Mouse (Mus musculus) small intestine, adult 2 months (tissue): ENCODE data around the gene Nckap5l. TPM values are rescaled to one million over a fixed set of nuclear protein-coding genes. Genes with fewer than 3 reads are reported as not detected.

ENCODE experiments used
- H3K27ac ChIP-seq: fragments of 200-500 bp; 2 replicates; pipeline ENCODE4 v1.5.1; 2012; ENCODE audit warnings: low read depth, low read length, control low read depth, inconsistent platforms; ENCODE audit not compliant: insufficient read depth
- H3K27me3 ChIP-seq: fragments of 200-500 bp; 2 replicates; pipeline ENCODE4 v1.6.1; 2012; ENCODE audit warnings: mild to moderate bottlenecking, moderate library complexity, low read length, inconsistent platforms; ENCODE audit not compliant: control insufficient read depth, insufficient read depth
- H3K36me3 ChIP-seq: fragments of 200-500 bp; 2 replicates; pipeline ENCODE4 v1.6.1; 2012; ENCODE audit warnings: mild to moderate bottlenecking, low read length, control low read depth, inconsistent platforms; ENCODE audit not compliant: control insufficient read depth, insufficient read depth
- H3K4me1 ChIP-seq: fragments of 200-500 bp; 2 replicates; pipeline ENCODE4 v1.6.1; 2012; ENCODE audit warnings: low read length, inconsistent platforms, mixed read lengths; ENCODE audit not compliant: control insufficient read depth, insufficient read depth, insufficient read length
- H3K4me3 ChIP-seq: fragments of 200-500 bp; 2 replicates; pipeline ENCODE4 v1.5.1; 2012; ENCODE audit warnings: low read depth, mild to moderate bottlenecking, control low read depth, inconsistent platforms, low read length, moderate library complexity
- CTCF ChIP-seq: fragments of 200-500 bp; IDR thresholded peaks from 2 replicates; pipeline ENCODE4 v1.5.1; 2012; ENCODE audit warnings: low read depth, mild to moderate bottlenecking, control low read depth, inconsistent platforms, low read length, moderate library complexity, mixed read lengths; ENCODE audit not compliant: insufficient replicate concordance, insufficient read length; ENCODE audit errors: extremely low read depth
- POLR2A ChIP-seq: fragments of 200-500 bp; IDR thresholded peaks from 2 replicates; pipeline ENCODE4 v1.6.1; 2012; ENCODE audit warnings: low read depth, mild to moderate bottlenecking, control low read depth, inconsistent platforms, low read length, moderate library complexity
- WGBS: fragments of 180-500 bp; shearing (Covaris S2); methylation state at CpG from one replicate; pipeline ENCODE4 v1.1.7; 2018; 5-methylcytosine and 5-hydroxymethylcytosine counted together
- polyA plus RNA-seq: library from polyadenylated mRNA; depleted of rRNA; stranded (reverse); fragments of >200 nt; gene quantifications from 2 replicates; pipeline ENCODE4 v1.2.3, GENCODE M21; 2012; rRNA removed

Gene Nckap5l
- 1.8 and 3.1 TPM in 2 replicates for polyA plus RNA-seq

GRCm38 (mm10) chr15:99457606-99458401, at the start of gene Nckap5l:
Gene Nckap5l (minus strand): TSS chr15:99457748.
- Histone ChIP-seq H3K4me3 (peak within 1 kb of the TSS; percentile 87), H3K27ac (peak within 1 kb of the TSS; percentile 32), H3K36me3 (no peaks in the 10 kb centered on the region), H3K4me1 (peaks cover 6% of the 10 kb centered on the region), H3K27me3 (no peaks in the 10 kb centered on the region)
- TF ChIP-seq POLR2A (peak; percentile 17; the same call in 1 of the 2 replicates), CTCF (no peak)
- WGBS: under 1% methylated on average over 45 of the region's 45 CpGs

DNA sequence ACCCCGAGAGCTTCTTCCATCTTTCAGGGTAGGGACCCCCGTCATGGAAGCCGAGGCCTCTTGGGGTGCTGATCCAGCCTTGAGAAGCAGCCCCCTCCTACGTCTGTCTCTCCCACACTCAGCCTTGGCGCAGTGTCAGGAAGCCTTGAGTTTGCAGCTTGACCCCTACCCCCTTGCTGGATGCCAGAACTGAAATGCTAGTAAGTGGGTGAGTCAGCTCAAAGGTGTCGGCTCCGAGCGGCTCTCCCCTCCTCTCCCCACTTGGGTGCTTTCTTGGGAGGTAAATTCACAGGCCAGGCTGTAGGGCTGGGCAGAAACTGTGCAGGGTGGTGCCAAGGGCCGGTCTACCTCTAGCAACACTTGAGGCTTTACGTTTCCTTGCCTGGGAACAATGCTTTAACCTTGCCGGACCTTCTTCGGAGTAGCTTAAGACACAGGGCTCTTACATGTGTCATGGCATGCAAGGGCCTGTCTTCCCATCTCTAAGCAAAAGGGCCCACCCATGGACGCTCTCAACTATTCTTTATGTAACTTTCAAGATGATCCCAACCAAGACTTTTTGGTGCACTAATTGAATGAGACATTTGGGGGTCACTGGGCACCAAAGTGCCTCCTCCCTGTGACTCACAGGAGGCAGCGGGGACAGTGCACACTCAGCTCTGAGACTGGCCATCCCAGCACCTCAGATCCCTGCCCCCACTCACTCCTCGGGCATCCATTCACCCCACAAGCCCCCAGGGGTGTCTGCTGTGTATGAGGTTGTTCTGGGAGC, 48.0 kb upstream of the Nckap5l start:
- no peak overlapping the region for H3K4me3 ChIP-seq
- 52% methylated on average over 15 of the region's 15 CpGs for WGBS
- no peak overlapping the region for H3K27ac ChIP-seq
- H3K4me1 ChIP-seq: peaks cover 33% of the 10 kb centered on the region
- H3K27me3 ChIP-seq: no peaks in the 10 kb centered on the region
- TF ChIP-seq CTCF: no peak
- no peak for TF ChIP-seq POLR2A
- no peaks in the 10 kb centered on the region for H3K36me3 ChIP-seq

GRCm38 (mm10) chr15:99503256-99503655, 45.7 kb upstream of the Nckap5l start:
- no peak overlapping the region for H3K4me3 ChIP-seq
- WGBS: 56% methylated on average over 5 of the region's 5 CpGs

DNA sequence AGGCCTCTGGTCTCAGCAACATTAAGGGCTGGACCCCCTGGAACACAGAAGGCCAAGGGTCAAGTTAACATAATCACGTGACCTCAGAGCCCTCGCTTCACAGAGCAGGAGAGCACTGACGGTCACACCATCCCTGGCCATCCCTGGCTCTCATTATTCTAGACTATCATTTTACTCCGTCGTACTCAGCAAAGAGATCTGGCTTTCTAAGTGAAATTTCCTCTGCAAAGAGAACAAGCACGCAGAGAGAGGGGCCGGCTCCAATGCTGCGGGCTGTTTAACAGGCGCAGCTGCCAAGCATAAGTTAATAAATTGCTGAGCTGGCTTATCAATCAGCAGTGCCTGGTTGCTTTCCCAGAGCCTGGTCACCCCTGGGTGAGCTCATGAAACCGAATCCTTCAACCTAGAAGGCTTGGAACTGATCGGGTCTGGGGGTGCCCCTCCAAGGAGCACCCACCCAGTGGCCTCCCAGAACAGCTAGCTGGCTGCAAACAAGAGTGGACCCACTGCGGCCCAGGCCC, 44.8 kb upstream of the Nckap5l start:
- Histone ChIP-seq H3K27me3 (no peaks in the 10 kb centered on the region), H3K4me3 (no peak overlapping the region), H3K4me1 (peaks cover 31% of the 10 kb centered on the region), H3K27ac (no peak overlapping the region), H3K36me3 (no peaks in the 10 kb centered on the region)
- TF ChIP-seq POLR2A: no peak
- no peak for TF ChIP-seq CTCF
- 24% methylated on average over 12 of the region's 12 CpGs for WGBS

More at GRCm38 (mm10) chr15:99503256-99503655, 45.7 kb upstream of the Nckap5l start:
- H3K27me3 ChIP-seq: no peaks in the 10 kb centered on the region
- H3K27ac ChIP-seq: no peak overlapping the region
- peaks cover 27% of the 10 kb centered on the region for H3K4me1 ChIP-seq
- H3K36me3 ChIP-seq: no peaks in the 10 kb centered on the region
- TF ChIP-seq CTCF (no peak), POLR2A (no peak)

DNA sequence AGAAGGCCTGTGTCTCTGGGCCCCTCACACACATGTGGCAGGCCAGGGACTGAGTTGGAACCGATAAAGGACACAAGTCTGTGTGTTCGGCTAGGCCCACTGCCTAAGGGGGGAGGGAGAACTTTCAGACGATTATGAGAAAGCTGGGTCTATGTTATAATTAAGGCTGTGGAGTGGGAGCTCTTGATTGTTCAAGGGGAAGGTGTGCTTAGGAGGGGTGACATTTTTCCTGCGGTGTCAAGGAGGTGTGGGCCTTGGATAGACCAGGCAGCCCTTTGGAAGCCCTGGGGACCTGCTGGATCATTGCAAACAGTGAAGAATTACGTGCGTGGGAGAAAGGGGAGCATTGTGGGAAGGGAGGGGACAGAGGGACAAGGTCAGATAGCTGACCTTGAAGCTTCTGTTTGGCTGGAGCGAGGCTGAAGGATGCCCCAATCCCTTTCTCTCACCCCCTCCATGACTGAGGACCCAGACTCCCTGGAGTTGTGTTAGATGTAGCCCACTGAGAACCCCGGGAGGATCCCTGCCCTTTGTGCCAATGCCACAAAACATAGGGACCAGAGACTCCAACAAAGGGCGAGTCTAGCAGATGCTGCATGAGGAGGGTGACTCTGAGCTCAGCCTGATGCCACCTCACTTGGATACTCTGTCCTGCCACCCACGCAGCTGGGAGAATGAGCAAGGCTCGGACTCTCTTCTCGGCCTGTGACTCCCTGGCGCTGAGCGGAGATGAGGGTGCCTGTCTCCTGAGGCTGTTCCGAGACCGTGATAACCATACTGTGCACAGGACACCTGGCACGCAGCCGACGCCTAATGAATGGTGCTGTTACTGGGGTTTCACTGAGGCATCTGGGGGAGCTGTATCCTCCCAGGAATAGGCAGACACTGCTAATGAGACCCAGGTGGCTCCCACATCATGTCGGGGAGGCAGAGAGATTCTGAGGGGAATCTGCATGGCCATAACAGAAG, 44.0 kb upstream of the Nckap5l start:
- Histone ChIP-seq H3K4me1 (peaks cover 33% of the 10 kb centered on the region), H3K27ac (no peak overlapping the region), H3K4me3 (no peak overlapping the region), H3K27me3 (no peaks in the 10 kb centered on the region), H3K36me3 (no peaks in the 10 kb centered on the region)
- WGBS: 48% methylated on average over 20 of the region's 20 CpGs
- TF ChIP-seq POLR2A: no peak
- TF ChIP-seq CTCF: no peak

GRCm38 (mm10) chr15:99500320-99500719, 42.8 kb upstream of the Nckap5l start:
- H3K27ac ChIP-seq: no peak overlapping the region
- WGBS: 77% methylated on average over 5 of the region's 5 CpGs
- no peak for TF ChIP-seq POLR2A
- TF ChIP-seq CTCF: no peak
- H3K27me3 ChIP-seq: no peaks in the 10 kb centered on the region
- no peak overlapping the region for H3K4me3 ChIP-seq
- H3K4me1 ChIP-seq: peaks cover 28% of the 10 kb centered on the region
- no peaks in the 10 kb centered on the region for H3K36me3 ChIP-seq
